Mouse (Mus musculus) CH12.LX (cell line): ENCODE data around the gene Gp9.

Source experiments
- CTCF ChIP-seq, 2 experiments: IDR thresholded peaks in 1 of 2; conservative IDR thresholded peaks in 1 of 2; 2 replicates each; pipeline ENCODE4 v1.5.1; 2011 to 2012; ENCODE audit warnings: low read depth in 2 of 2, low read length in 2 of 2, improper control_type of control experiment in 1 of 2, inconsistent platforms in 1 of 2, mild to moderate bottlenecking in 1 of 2, moderate library complexity in 1 of 2
- MAX ChIP-seq: IDR thresholded peaks from 2 replicates; pipeline ENCODE4 v1.6.1; 2011; ENCODE audit warnings: low read length, improper control_type of control experiment
- MYC ChIP-seq: IDR thresholded peaks from 2 replicates; pipeline ENCODE4 v1.6.1; 2011; ENCODE audit warnings: low read depth, mild to moderate bottlenecking, improper control_type of control experiment, low read length
- ZMIZ1 ChIP-seq: IDR thresholded peaks from 2 replicates; pipeline ENCODE4 v1.6.1; 2012; ENCODE audit warnings: low read depth, mild to moderate bottlenecking, inconsistent platforms, low read length, improper control_type of control experiment

DNA sequence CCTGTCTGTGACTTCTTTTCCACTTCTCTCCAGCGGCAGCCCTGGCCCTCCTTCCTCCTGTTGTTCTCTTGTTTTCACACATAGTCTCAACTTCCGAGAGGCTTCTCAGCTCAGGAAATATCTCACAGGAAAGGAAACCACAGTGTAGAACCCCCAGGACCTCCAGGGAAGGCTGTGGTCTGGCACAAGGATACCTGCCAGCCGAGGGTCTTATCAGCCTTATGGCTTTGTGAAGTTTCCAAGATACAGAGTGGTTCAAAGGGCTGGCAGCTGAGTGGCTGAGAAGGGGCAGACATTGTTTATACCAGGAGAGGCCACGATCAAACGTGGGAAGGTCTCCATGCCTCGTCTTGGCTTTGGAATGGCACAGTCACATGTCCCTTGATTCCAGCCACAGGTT is 38.0 kb upstream of the Gp9 start:
- TF ChIP-seq ZMIZ1 (no peak), CTCF (conservative IDR thresholded peaks at IDR 0.05 in 1 of 2, IDR thresholded peaks at IDR 0.05 in 1 of 2; ENCODE audit: low read depth in 2 of 2, low read length in 2 of 2) (no peak), MYC (no peak), MAX (no peak)
